Mouse (Mus musculus): ENCODE measurements at regions not wholly inside any gene's neighbourhood (a gene's known extent, or its start where the extent isn't known, plus 50 kb on each side); places are given as distances from the start of the nearest gene placed in this dataset.

DNA sequence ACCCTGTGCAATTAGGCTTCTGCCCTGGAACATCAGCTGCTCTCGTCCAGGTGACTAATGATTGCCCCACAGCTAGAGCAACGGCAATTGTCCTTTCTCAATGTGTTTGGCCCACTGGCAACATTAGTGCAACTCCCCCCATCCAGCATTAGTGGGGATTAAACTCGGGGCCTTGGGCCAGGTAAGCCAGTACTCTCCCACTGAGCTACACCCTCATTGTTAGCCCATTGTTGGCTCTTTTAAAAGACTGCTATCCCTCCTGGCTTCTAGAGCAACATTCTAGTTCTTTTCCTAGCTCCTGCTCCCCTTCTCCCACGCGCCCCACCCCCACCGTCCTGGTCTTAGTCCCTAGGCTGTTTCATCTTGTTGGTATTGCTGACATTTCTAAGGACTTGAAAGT lies 463.4 kb downstream of the Zfp704 start:
- H3K27ac ChIP-seq (ENCODE audit: low read length) = no peak overlapping the region
- H3K9me3 ChIP-seq (ENCODE audit: control insufficient read depth, low read length) = no peaks in the 10 kb centered on the region
- no peaks in the 10 kb centered on the region for H3K36me3 ChIP-seq (ENCODE audit: control insufficient read depth, insufficient read depth, low read length)
- 67% methylated on average over 6 of the region's 6 CpGs for WGBS
- no peaks in the 10 kb centered on the region for H3K4me1 ChIP-seq (ENCODE audit: control insufficient read depth, insufficient read depth, low read length)
- H3K27me3 ChIP-seq (replicated peaks; ENCODE audit: control insufficient read depth, insufficient read depth, low read length) = no peaks in the 10 kb centered on the region
- H3K4me2 ChIP-seq (ENCODE audit: low read depth, low read length) = no peak overlapping the region
- no peak overlapping the region for H3K4me3 ChIP-seq (ENCODE audit: low read length)
- no peak overlapping the region for H3K9ac ChIP-seq (ENCODE audit: low read depth, low read length)
- no peak for ATAC-seq

DNA sequence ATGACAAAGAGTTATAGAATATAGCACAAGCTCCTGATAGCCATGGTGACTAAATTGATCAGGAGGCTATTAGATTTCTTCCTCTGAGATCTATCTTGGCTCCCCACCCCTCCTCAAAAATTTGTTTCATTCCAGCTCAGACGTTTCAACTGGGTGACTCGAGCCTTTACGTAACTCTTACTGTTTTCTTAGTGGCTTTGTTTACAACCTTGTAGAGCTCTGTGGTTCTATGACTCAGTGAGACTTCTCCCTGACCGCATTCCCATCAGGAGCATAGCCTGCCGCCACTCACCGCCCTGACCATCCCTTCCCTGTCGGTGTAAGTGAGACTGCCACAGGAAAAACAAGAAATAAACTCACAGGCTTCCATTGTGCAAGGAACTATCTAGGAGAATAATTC lies 464.3 kb downstream of the Zfp704 start:
- H3K27ac ChIP-seq (ENCODE audit: low read length) = no peak overlapping the region
- H3K9ac ChIP-seq (ENCODE audit: low read depth, low read length) = no peak overlapping the region
- H3K36me3 ChIP-seq (ENCODE audit: control insufficient read depth, insufficient read depth, low read length) = no peaks in the 10 kb centered on the region
- 76% methylated on average over 7 of the region's 7 CpGs for WGBS
- H3K27me3 ChIP-seq (replicated peaks; ENCODE audit: control insufficient read depth, insufficient read depth, low read length) = no peaks in the 10 kb centered on the region
- H3K4me1 ChIP-seq (ENCODE audit: control insufficient read depth, insufficient read depth, low read length) = no peaks in the 10 kb centered on the region
- H3K4me3 ChIP-seq (ENCODE audit: low read length) = no peak overlapping the region
- no peak overlapping the region for H3K4me2 ChIP-seq (ENCODE audit: low read depth, low read length)
- no peak for ATAC-seq
- H3K9me3 ChIP-seq (ENCODE audit: control insufficient read depth, low read length) = no peaks in the 10 kb centered on the region

DNA sequence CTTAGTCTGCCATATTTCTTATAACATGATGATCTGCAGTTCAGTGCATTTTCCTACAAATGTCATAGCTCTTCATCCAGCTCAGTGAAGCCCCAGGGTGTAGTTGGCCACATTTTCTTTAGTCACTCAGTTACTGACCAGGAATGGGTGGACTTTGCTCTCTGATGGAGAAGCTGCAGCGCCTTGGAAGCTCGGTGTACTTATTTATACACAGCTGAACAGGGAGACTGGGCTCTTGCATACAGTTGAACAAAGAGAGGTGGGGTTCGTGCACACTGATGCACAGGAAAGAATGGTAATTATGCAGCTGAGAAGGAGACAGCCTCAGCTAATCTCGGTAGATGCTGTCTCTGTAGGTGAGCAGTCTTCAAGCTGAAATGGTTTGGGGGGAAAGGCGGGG lies 468.0 kb downstream of the Zfp704 start:
- 62% methylated on average over 5 of the region's 5 CpGs for WGBS
- H3K4me1 ChIP-seq (ENCODE audit: control insufficient read depth, insufficient read depth, low read length) = no peaks in the 10 kb centered on the region
- ATAC-seq = peak; percentile 40; the same call in 1 of the 2 replicates

DNA sequence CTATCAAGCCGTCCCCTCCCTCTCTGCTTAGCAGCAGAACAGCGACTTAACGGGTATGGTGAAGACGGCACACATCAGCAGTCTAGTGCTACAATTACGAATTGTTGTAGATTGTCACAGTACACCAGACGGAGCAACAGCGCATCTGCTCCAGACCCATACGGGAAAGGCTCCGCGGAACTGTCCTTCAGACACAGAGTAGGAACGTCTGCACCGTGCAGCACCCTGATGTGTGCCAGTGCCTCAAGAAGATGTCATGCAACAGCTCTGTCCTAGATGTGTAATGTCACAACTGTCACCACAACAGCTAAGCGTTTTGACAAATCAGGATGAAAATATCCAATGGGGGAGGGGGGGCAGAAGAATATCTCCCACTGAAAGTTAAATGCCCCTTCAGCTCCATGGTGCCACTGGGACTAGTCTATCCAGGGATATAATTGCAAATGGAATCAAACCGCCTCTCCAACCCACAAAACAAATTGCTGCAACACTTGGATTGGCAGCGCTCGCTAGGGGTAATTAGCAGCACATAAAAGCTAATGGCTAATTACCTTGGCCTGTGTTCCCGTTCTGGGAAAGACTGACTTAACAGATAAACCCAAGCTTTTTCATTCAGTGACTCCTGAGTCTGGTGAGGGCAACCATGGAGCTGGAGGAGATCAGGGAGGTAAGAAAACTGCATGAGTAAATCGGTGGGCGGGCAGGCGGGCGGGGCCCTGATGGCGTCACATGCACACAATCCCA lies 472.6 kb downstream of the Zfp704 start:
- H3K9ac ChIP-seq (ENCODE audit: low read depth, low read length) = no peak overlapping the region
- no peaks in the 10 kb centered on the region for H3K4me1 ChIP-seq (ENCODE audit: control insufficient read depth, insufficient read depth, low read length)
- H3K27ac ChIP-seq (ENCODE audit: low read length) = no peak overlapping the region
- no peak overlapping the region for H3K4me2 ChIP-seq (ENCODE audit: low read depth, low read length)
- no peak for ATAC-seq
- WGBS = 81% methylated on average over 22 of the region's 22 CpGs
- H3K27me3 ChIP-seq (replicated peaks; ENCODE audit: control insufficient read depth, insufficient read depth, low read length) = no peaks in the 10 kb centered on the region
- no peaks in the 10 kb centered on the region for H3K9me3 ChIP-seq (ENCODE audit: control insufficient read depth, low read length)
- no peak overlapping the region for H3K4me3 ChIP-seq (ENCODE audit: low read length)
- no peaks in the 10 kb centered on the region for H3K36me3 ChIP-seq (ENCODE audit: control insufficient read depth, insufficient read depth, low read length)

More for the DNA sequence above, 468.0 kb downstream of the Zfp704 start:
- Histone ChIP-seq H3K4me2 (ENCODE audit: low read depth, low read length) (no peak overlapping the region), H3K27me3 (replicated peaks; ENCODE audit: control insufficient read depth, insufficient read depth, low read length) (no peaks in the 10 kb centered on the region), H3K27ac (ENCODE audit: low read length) (no peak overlapping the region), H3K4me3 (ENCODE audit: low read length) (no peak overlapping the region), H3K9ac (ENCODE audit: low read depth, low read length) (no peak overlapping the region), H3K36me3 (ENCODE audit: control insufficient read depth, insufficient read depth, low read length) (no peaks in the 10 kb centered on the region), H3K9me3 (ENCODE audit: control insufficient read depth, low read length) (no peaks in the 10 kb centered on the region)

DNA sequence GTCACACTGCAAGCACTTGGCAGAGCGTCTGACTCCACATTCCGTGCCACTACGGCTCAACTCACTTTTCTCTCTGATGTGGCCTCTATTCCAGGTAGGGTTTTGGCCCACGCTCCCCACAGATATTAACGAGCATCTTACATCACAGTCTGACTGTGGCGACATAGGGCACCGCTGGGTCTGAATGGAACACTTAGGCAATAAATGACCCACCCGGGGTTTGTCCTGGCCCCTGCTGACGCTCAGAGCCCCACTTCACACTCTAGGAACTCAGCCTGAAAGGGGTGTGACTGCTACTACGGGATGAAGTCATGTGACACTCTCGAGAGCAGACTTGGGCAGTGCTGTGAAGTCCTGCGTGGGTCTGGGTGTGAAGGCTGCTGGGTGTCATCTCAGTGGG lies 475.9 kb downstream of the Zfp704 start:
- 65% methylated on average over 12 of the region's 12 CpGs for WGBS
- no peak for ATAC-seq
- Histone ChIP-seq H3K36me3 (ENCODE audit: control insufficient read depth, insufficient read depth, low read length) (no peaks in the 10 kb centered on the region), H3K9me3 (ENCODE audit: control insufficient read depth, low read length) (no peaks in the 10 kb centered on the region), H3K9ac (ENCODE audit: low read depth, low read length) (no peak overlapping the region), H3K4me2 (ENCODE audit: low read depth, low read length) (no peak overlapping the region), H3K4me1 (ENCODE audit: control insufficient read depth, insufficient read depth, low read length) (no peaks in the 10 kb centered on the region), H3K4me3 (ENCODE audit: low read length) (no peak overlapping the region), H3K27me3 (replicated peaks; ENCODE audit: control insufficient read depth, insufficient read depth, low read length) (no peaks in the 10 kb centered on the region), H3K27ac (ENCODE audit: low read length) (no peak overlapping the region)

DNA sequence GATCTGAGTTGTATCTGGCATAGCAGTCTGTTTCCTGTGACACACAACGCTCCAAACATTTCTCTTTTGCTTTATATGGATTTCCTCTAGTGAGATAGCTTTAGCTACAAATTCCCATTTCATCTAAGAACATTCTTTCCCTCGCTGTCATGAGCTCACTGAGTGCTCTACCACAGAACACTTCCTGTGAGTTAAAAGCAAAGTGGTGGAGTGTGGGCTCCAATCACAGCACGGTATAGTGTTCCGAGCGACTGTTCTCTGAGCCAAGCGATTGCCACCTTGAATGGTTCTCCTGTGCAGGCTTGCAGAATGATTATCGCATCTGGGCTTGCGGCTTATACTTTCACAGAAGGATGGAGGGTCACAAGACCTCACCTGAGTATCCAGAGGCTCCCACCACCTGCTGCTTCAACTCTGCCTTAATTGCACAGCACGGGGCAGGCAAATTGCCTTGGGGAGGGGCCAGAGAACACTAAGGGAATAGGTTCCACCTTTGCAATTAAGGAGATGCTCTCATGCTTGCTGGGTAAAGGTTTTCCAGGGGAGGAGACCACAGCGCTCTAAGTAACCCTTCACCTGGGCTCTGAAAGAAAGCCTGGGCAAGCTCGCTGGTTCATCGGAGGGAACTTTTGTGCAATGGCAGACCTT lies 477.7 kb downstream of the Zfp704 start:
- Histone ChIP-seq H3K4me2 (ENCODE audit: low read depth, low read length) (no peak overlapping the region), H3K27me3 (replicated peaks; ENCODE audit: control insufficient read depth, insufficient read depth, low read length) (no peaks in the 10 kb centered on the region), H3K4me1 (ENCODE audit: control insufficient read depth, insufficient read depth, low read length) (peaks cover 3% of the 10 kb centered on the region), H3K27ac (ENCODE audit: low read length) (no peak overlapping the region), H3K9me3 (ENCODE audit: control insufficient read depth, low read length) (no peaks in the 10 kb centered on the region), H3K9ac (ENCODE audit: low read depth, low read length) (no peak overlapping the region), H3K4me3 (ENCODE audit: low read length) (no peak overlapping the region), H3K36me3 (ENCODE audit: control insufficient read depth, insufficient read depth, low read length) (no peaks in the 10 kb centered on the region)
- 78% methylated on average over 12 of the region's 12 CpGs for WGBS
- no peak for ATAC-seq

DNA sequence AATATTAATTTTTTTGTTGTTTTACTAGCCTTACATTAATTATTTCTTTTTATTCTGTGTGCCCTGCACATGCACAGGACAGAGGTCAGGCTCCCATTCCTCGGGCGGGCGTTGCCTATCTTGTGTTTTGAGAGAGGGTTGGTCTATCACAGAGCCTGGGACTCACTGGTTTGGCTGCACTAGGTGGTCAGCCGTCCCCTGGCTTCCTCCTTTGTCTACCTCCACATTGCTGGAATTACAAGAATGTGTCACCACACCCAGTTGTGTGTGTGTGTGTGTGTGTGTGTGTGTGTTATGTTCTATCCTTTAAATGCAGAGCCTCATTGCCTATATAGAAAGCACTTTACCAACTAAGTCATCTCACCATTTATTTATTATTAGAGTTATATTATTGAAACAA lies 478.5 kb downstream of the Zfp704 start:
- Histone ChIP-seq H3K4me3 (ENCODE audit: low read length) (no peak overlapping the region), H3K27me3 (replicated peaks; ENCODE audit: control insufficient read depth, insufficient read depth, low read length) (no peaks in the 10 kb centered on the region), H3K4me2 (ENCODE audit: low read depth, low read length) (no peak overlapping the region), H3K4me1 (ENCODE audit: control insufficient read depth, insufficient read depth, low read length) (peaks cover 3% of the 10 kb centered on the region), H3K36me3 (ENCODE audit: control insufficient read depth, insufficient read depth, low read length) (no peaks in the 10 kb centered on the region), H3K9me3 (ENCODE audit: control insufficient read depth, low read length) (no peaks in the 10 kb centered on the region), H3K27ac (ENCODE audit: low read length) (no peak overlapping the region), H3K9ac (ENCODE audit: low read depth, low read length) (no peak overlapping the region)
- WGBS = 65% methylated on average over 4 of the region's 4 CpGs
- ATAC-seq = no peak

DNA sequence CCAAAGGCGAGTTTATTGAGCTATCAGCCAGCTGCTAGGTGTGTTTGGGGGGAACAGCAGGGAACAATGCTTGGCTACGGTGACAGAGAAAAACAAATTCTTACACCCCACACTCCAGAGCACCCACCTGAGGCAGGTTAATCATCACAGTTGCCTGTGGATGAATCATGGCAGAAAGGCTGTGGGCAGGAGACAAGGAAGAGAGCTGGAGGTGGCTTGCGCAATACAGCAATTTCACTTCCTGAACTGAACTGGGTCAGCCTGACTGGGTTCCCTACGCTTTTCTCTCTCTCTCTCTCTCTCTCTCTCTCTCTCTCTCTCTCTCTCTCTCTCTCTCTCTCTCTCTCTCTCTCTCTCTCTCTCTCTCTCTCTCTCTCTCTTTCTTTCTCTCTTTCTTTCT lies 481.5 kb downstream of the Zfp704 start:
- WGBS = 53% methylated on average over 4 of the region's 4 CpGs
- Histone ChIP-seq H3K4me3 (ENCODE audit: low read length) (no peak overlapping the region), H3K27me3 (replicated peaks; ENCODE audit: control insufficient read depth, insufficient read depth, low read length) (0 out of 2 replicates have a peak, but pooled peaks cover under 1% of the 10 kb centered on the region), H3K4me1 (ENCODE audit: control insufficient read depth, insufficient read depth, low read length) (peaks cover 3% of the 10 kb centered on the region), H3K9me3 (ENCODE audit: control insufficient read depth, low read length) (no peaks in the 10 kb centered on the region), H3K4me2 (ENCODE audit: low read depth, low read length) (no peak overlapping the region), H3K9ac (ENCODE audit: low read depth, low read length) (no peak overlapping the region), H3K27ac (ENCODE audit: low read length) (no peak overlapping the region), H3K36me3 (ENCODE audit: control insufficient read depth, insufficient read depth, low read length) (no peaks in the 10 kb centered on the region)
- ATAC-seq = peak; percentile 90

DNA sequence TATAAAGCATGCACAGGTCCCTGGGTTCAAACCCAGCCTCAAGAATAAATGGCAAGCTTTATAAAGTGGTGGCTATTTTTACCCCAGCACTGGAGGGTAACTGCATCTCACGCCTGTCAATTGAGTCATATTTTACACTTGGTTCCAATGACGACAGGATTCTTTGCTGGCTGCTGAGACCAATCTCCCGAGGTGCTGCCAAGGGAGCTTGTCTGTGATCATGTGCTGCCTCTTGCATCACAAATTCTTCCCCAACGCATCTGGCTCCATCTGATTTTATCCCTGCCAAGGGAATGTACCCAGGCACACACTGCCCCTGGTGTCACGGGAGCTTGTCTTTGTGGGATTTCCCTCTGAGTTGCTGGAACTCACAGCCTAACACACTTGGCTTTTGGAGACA lies 486.8 kb downstream of the Zfp704 start:
- Histone ChIP-seq H3K4me2 (ENCODE audit: low read depth, low read length) (no peak overlapping the region), H3K9me3 (ENCODE audit: control insufficient read depth, low read length) (no peaks in the 10 kb centered on the region), H3K27ac (ENCODE audit: low read length) (no peak overlapping the region), H3K4me3 (ENCODE audit: low read length) (no peak overlapping the region), H3K36me3 (ENCODE audit: control insufficient read depth, insufficient read depth, low read length) (no peaks in the 10 kb centered on the region), H3K9ac (ENCODE audit: low read depth, low read length) (no peak overlapping the region), H3K4me1 (ENCODE audit: control insufficient read depth, insufficient read depth, low read length) (peaks cover under 1% of the 10 kb centered on the region), H3K27me3 (replicated peaks; ENCODE audit: control insufficient read depth, insufficient read depth, low read length) (0 out of 2 replicates have a peak, but pooled peaks cover 3% of the 10 kb centered on the region)
- WGBS = 63% methylated on average over 5 of the region's 5 CpGs
- no peak for ATAC-seq

Measured in intestine, embryonic 16.5 days (tissue).